In the genomic region with DNA sequence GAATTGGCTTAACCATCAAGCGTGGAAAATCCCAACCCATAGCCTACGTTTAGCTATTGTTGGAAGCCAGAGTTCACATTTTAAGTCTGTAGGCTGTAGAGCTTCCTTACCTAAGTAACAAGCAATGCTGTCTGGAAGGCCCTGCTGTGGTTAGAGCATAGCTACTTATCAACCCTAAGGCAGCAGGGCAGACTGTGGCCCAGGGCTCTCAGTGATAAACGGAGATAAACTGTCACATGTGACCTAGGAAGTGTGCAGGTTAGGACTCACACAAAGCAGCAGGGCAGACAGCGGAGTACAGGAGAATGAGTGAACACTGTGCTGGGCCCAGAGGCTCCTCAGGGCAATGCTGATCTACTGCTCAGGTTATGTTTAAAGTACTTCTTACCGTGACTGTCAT, we compare ENCODE assay signal across 26 mouse cellular contexts. TPM values are rescaled to one million over a fixed set of nuclear protein-coding genes. Genes with fewer than 3 reads are reported as not detected.
DNase-seq lines count a peak whose midpoint lies in the region; ATAC-seq lines count a peak whose summit lies in the region.
"Had no signal": no experiment of that assay in that cellular context is flagged by ENCODE, and none has a peak within 500 bp of the region (broad histone marks: within the 10 kb centered on the region; RNA-seq: fewer than 3 reads in every experiment).

No protein-coding gene starts in this region.

- H3K27ac ChIP-seq in intestine, embryonic 16.5 days (ENCODE audit: low read length) = no peak overlapping the region
- H3K27ac ChIP-seq in intestine, embryonic 15.5 days = no peak overlapping the region
- H3K27ac ChIP-seq in liver, embryonic 12.5 days = no peak overlapping the region
- H3K27ac ChIP-seq: forebrain, embryonic 15.5 days; hindbrain, embryonic 10.5 days; midbrain, embryonic 13.5 days had no signal

- no peak overlapping the region for H3K4me3 ChIP-seq in intestine, embryonic 16.5 days (ENCODE audit: low read length)
- H3K4me3 ChIP-seq in intestine, embryonic 15.5 days (replicated peaks) = no peak overlapping the region
- H3K4me3 ChIP-seq in liver, embryonic 12.5 days = no peak overlapping the region
- H3K4me3 ChIP-seq: forebrain, embryonic 15.5 days; hindbrain, embryonic 10.5 days; midbrain, embryonic 13.5 days had no signal

- H3K9ac ChIP-seq in intestine, embryonic 16.5 days (ENCODE audit: low read depth, low read length) = no peak overlapping the region
- no peak overlapping the region for H3K9ac ChIP-seq in intestine, embryonic 15.5 days
- no peak overlapping the region for H3K9ac ChIP-seq in liver, embryonic 12.5 days
- H3K9ac ChIP-seq: forebrain, embryonic 15.5 days; midbrain, embryonic 13.5 days had no signal

- DNase-seq in c-Kit-positive CD71-negative TER-119-negative erythroid progenitor cells, embryonic 14.5 days (ENCODE audit: low read depth) = peak; percentile 33
- DNase-seq in layer of hippocampus, postnatal 14 days (ENCODE audit: low spot score in 2 of 2) = no peak
- no peak for DNase-seq in kidney, adult 9 months
- DNase-seq in urinary bladder, adult 2 months (ENCODE audit: low spot score) = no peak
- DNase-seq: adrenal gland, postnatal 10 days; cerebellum, adult 11 months; cerebellum, postnatal 10 days; embryo, embryonic 11 days; gastrocnemius, postnatal 10 days; kidney, adult 18-20 months; kidney, postnatal 10 days; lung, adult 18-20 months; lung, postnatal 10 days; retina, postnatal 1 day; right cerebral cortex, postnatal 25 days; spleen, adult 18-20 months; thymus, postnatal 25 days had no signal

- no peaks in the 10 kb centered on the region for H3K9me3 ChIP-seq in intestine, embryonic 16.5 days (ENCODE audit: control insufficient read depth, low read length)
- no peaks in the 10 kb centered on the region for H3K9me3 ChIP-seq in intestine, embryonic 15.5 days
- no peaks in the 10 kb centered on the region for H3K9me3 ChIP-seq in liver, embryonic 12.5 days (replicated peaks)
- H3K9me3 ChIP-seq: forebrain, embryonic 15.5 days; hindbrain, embryonic 10.5 days; midbrain, embryonic 13.5 days had no signal

- H3K36me3 ChIP-seq in intestine, embryonic 16.5 days (ENCODE audit: control insufficient read depth, insufficient read depth, low read length) = no peaks in the 10 kb centered on the region
- H3K36me3 ChIP-seq in intestine, embryonic 15.5 days = no peaks in the 10 kb centered on the region
- no peaks in the 10 kb centered on the region for H3K36me3 ChIP-seq in liver, embryonic 12.5 days
- H3K36me3 ChIP-seq: forebrain, embryonic 15.5 days; hindbrain, embryonic 10.5 days; midbrain, embryonic 13.5 days had no signal

- no peak overlapping the region for H3K4me2 ChIP-seq in intestine, embryonic 16.5 days (ENCODE audit: low read depth, low read length)
- no peak overlapping the region for H3K4me2 ChIP-seq in intestine, embryonic 15.5 days (replicated peaks)
- peak overlapping the region; percentile 48 for H3K4me2 ChIP-seq in liver, embryonic 12.5 days
- H3K4me2 ChIP-seq: forebrain, embryonic 15.5 days; heart, embryonic 11.5 days; midbrain, embryonic 13.5 days had no signal

- H3K4me1 ChIP-seq in intestine, embryonic 16.5 days (ENCODE audit: control insufficient read depth, insufficient read depth, low read length) = no peaks in the 10 kb centered on the region
- no peaks in the 10 kb centered on the region for H3K4me1 ChIP-seq in intestine, embryonic 15.5 days (replicated peaks)
- peaks cover 26% of the 10 kb centered on the region for H3K4me1 ChIP-seq in liver, embryonic 12.5 days
- H3K4me1 ChIP-seq: hindbrain, embryonic 10.5 days; midbrain, embryonic 13.5 days had no signal

- H3K27me3 ChIP-seq in intestine, embryonic 16.5 days (replicated peaks; ENCODE audit: control insufficient read depth, insufficient read depth, low read length) = no peaks in the 10 kb centered on the region
- no peaks in the 10 kb centered on the region for H3K27me3 ChIP-seq in intestine, embryonic 15.5 days (replicated peaks)
- H3K27me3 ChIP-seq in liver, embryonic 12.5 days (replicated peaks) = no peaks in the 10 kb centered on the region
- H3K27me3 ChIP-seq: forebrain, embryonic 15.5 days; midbrain, embryonic 13.5 days had no signal

- WGBS in intestine, embryonic 16.5 days = 74% methylated on average over 5 of the region's 5 CpGs
- 75% methylated on average over 5 of the region's 5 CpGs for WGBS in intestine, embryonic 15.5 days
- 36% methylated on average over 5 of the region's 5 CpGs for WGBS in liver, embryonic 12.5 days (ENCODE audit: insufficient replicate concordance)

- 0 out of 2 replicates have a peak, but pooled peaks have one; percentile 38 for ATAC-seq in intestine, embryonic 16.5 days
- no peak; the same call in 1 of the 2 replicates for ATAC-seq in intestine, embryonic 15.5 days
- peak; percentile 97 for ATAC-seq in liver, embryonic 12.5 days
- peak; percentile 98 for ATAC-seq in megakaryocyte progenitor cell, adult 5-6 weeks (replicated peaks; ENCODE audit: poor library complexity)
- ATAC-seq: forebrain, embryonic 15.5 days; midbrain, embryonic 13.5 days had no signal

RNA-seq across cellular contexts. Expression of a gene that starts 28.5 kb away (rescaled TPM):
- polyA plus RNA-seq in intestine, embryonic 16.5 days (2015; fragmentation: Nextera tagmentation; extraction: Ambion mirVana) = 1.7 and 1.8 TPM in 2 replicates
- 0.78 and 0.79 TPM in 2 replicates for polyA plus RNA-seq in intestine, embryonic 15.5 days (2015; fragmentation: Nextera tagmentation; extraction: Ambion mirVana)
- 0.12 and 0.14 TPM in 2 replicates for polyA plus RNA-seq in liver, embryonic 12.5 days (2016; fragmentation: Nextera tagmentation; extraction: Ambion mirVana)
- total RNA-seq in megakaryocyte progenitor cell, adult 5-6 weeks (2015) = not detected in 2 replicates
- total RNA-seq in megakaryocyte progenitor cell, adult 5-6 weeks (2017) = not detected in 2 replicates
- total RNA-seq in layer of hippocampus, postnatal 14 days (2021) = under 1 TPM; 0.16 to 0.29 TPM
- 3.7 and 5.2 TPM in 2 replicates for polyA plus RNA-seq in urinary bladder, adult 2 months (2012; rRNA removed)
- total RNA-seq: granulocyte monocyte progenitor cell, adult 5-6 weeks had no signal
- polyA plus RNA-seq: midbrain, embryonic 13.5 days had no signal
